8 mouse cellular contexts compared by ENCODE assay signal in the genomic region with DNA sequence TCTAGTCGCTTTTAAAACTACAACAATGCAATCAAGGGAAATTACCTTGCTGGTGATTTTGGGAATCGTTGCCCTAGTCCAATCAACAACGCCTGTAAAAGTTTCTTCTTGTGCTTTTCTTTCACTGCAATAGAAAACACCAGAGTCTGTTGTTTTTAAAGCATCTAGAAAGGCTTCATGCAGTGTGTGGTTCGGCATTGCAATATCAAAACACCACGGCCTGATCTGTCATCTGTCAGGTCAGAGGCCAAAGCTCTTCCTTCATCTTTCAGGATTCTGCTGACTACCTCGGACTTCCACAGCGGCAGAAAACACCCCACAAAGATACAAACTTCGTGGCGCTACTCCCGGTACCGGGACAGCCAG. TPM values are rescaled to one million over a fixed set of nuclear protein-coding genes. Genes with fewer than 3 reads are reported as not detected.
A peak's percentile ranks its signal among the peaks of the same experiment; 100 is the strongest.
DNase-seq lines count a peak whose midpoint lies in the region; ATAC-seq and TF ChIP-seq lines count a peak whose summit lies in the region.

No protein-coding gene starts in this region.

- TF ChIP-seq CTCF in liver, adult 2 months (IDR thresholded peaks at IDR 0.05; ENCODE audit: low read depth, low read length) = no peak

- no peaks in the 10 kb centered on the region for H3K27me3 ChIP-seq in liver, adult 2 months (ENCODE audit: control insufficient read depth, insufficient read depth, low read length)
- no peaks in the 10 kb centered on the region for H3K27me3 ChIP-seq in intestine, embryonic 14.5 days (replicated peaks; ENCODE audit: control insufficient read depth, insufficient read depth, low read length)
- H3K27me3 ChIP-seq in neural tube, embryonic 12.5 days (replicated peaks) = no peaks in the 10 kb centered on the region

- H3K36me3 ChIP-seq in liver, adult 2 months (ENCODE audit: control insufficient read depth, insufficient read depth, low read length) = no peaks in the 10 kb centered on the region; the same call in none of the 2 replicates
- no peaks in the 10 kb centered on the region for H3K36me3 ChIP-seq in intestine, embryonic 14.5 days (ENCODE audit: control insufficient read depth, insufficient read depth, low read length)
- H3K36me3 ChIP-seq in neural tube, embryonic 12.5 days = no peaks in the 10 kb centered on the region

- H3K27ac ChIP-seq in liver, adult 2 months (replicated peaks; ENCODE audit: insufficient read depth, low read depth, low read length) = peak overlapping the region; percentile 71
- H3K27ac ChIP-seq in brown adipose tissue, adult 24 weeks (replicated peaks; ENCODE audit: low read depth, low read length) = peak overlapping the region; percentile 49
- H3K27ac ChIP-seq in intestine, embryonic 14.5 days (ENCODE audit: low read depth) = peak overlapping the region; percentile 98
- H3K27ac ChIP-seq in neural tube, embryonic 12.5 days = peak overlapping the region; percentile 98

- no peak for ATAC-seq in intestine, embryonic 14.5 days (replicated peaks; ENCODE audit: low FRiP score, low TSS enrichment, low read depth)
- no peak for ATAC-seq in neural tube, embryonic 12.5 days (ENCODE audit: low FRiP score, low read depth)

- H3K4me3 ChIP-seq in liver, adult 2 months (ENCODE audit: insufficient read depth, low read depth, low read length) = peak overlapping the region; percentile 91
- peak overlapping the region; percentile 91 for H3K4me3 ChIP-seq in brown adipose tissue, adult 24 weeks (ENCODE audit: insufficient read depth, low read depth, low read length)
- H3K4me3 ChIP-seq in intestine, embryonic 14.5 days (ENCODE audit: low read depth, low read length) = peak overlapping the region; percentile 93
- H3K4me3 ChIP-seq in neural tube, embryonic 12.5 days = peak overlapping the region; percentile 98

- H3K79me2 ChIP-seq in liver, adult 2 months (ENCODE audit: control insufficient read depth, insufficient read depth, low read length) = peaks cover 6% of the 10 kb centered on the region; the same call in 1 of the 2 replicates

- peak overlapping the region; percentile 96 for H3K4me2 ChIP-seq in intestine, embryonic 14.5 days (ENCODE audit: low read length)
- peak overlapping the region; percentile 80 for H3K4me2 ChIP-seq in neural tube, embryonic 12.5 days (replicated peaks)

- no peak for TF ChIP-seq POLR2A in liver, adult 2 months (IDR thresholded peaks at IDR 0.05; ENCODE audit: extremely low read depth, insufficient read depth, low read length)

- 3% methylated on average over 11 of the region's 11 CpGs for WGBS in liver, adult 2 months
- WGBS in intestine, embryonic 14.5 days = 5% methylated on average over 11 of the region's 11 CpGs
- WGBS in neural tube, embryonic 12.5 days = 3% methylated on average over 11 of the region's 11 CpGs

- peaks cover 3% of the 10 kb centered on the region; the same call in 1 of the 2 replicates for H3K4me1 ChIP-seq in liver, adult 2 months (ENCODE audit: control insufficient read depth, insufficient read depth, low read length)
- peaks cover 3% of the 10 kb centered on the region for H3K4me1 ChIP-seq in brown adipose tissue, adult 24 weeks (ENCODE audit: control insufficient read depth, insufficient read depth, insufficient read length, low read length)
- H3K4me1 ChIP-seq in intestine, embryonic 14.5 days (replicated peaks; ENCODE audit: control insufficient read depth, insufficient read depth, low read length) = peaks cover 18% of the 10 kb centered on the region
- peaks cover 19% of the 10 kb centered on the region; the same call in 1 of the 2 replicates for H3K4me1 ChIP-seq in neural tube, embryonic 12.5 days

- peak; percentile 60 for DNase-seq in liver, adult 2 months (ENCODE audit: extremely low read depth, low read depth, low spot score)
- DNase-seq in liver = no peak
- DNase-seq in intestine, embryonic 14.5 days (ENCODE audit: low spot score) = no peak
- no peak for DNase-seq in urinary bladder, postnatal 25 days (ENCODE audit: low spot score)
- DNase-seq in cerebellum, postnatal 4 days (ENCODE audit: low spot score in 2 of 2) = no peak
- no peak for DNase-seq in layer of hippocampus, postnatal 36 days

- H3K9me3 ChIP-seq in intestine, embryonic 14.5 days (ENCODE audit: control insufficient read depth, low read length) = no peaks in the 10 kb centered on the region
- H3K9me3 ChIP-seq in neural tube, embryonic 12.5 days = no peaks in the 10 kb centered on the region

- H3K9ac ChIP-seq in liver, adult 2 months (ENCODE audit: low read depth, low read length) = peak overlapping the region; percentile 96
- peak overlapping the region; percentile 89 for H3K9ac ChIP-seq in intestine, embryonic 14.5 days (ENCODE audit: low read length)
- peak overlapping the region; percentile 91 for H3K9ac ChIP-seq in neural tube, embryonic 12.5 days

RNA-seq across cellular contexts. Expression of a gene that starts 1.2 kb away (rescaled TPM):
- 14.7 and 17.6 TPM in 2 replicates for total RNA-seq in liver, adult 2 months (2014; rRNA removed)
- 10.9 and 11.3 TPM in 2 replicates for polyA plus RNA-seq in liver, adult 2 months (2012; rRNA removed)
- polyA plus RNA-seq in brown adipose tissue, adult 24 weeks (2012; ENCODE audit: insufficient read depth, insufficient read length, missing spikeins) = 15.9 and 21.9 TPM in 2 replicates
- polyA plus RNA-seq in intestine, embryonic 14.5 days (2014; fragmentation: Nextera tagmentation; extraction: Ambion mirVana) = 19.4 and 23.9 TPM in 2 replicates
- polyA plus RNA-seq in neural tube, embryonic 12.5 days (2016; fragmentation: Nextera tagmentation; extraction: Ambion mirVana) = 14.3 and 14.5 TPM in 2 replicates
- 10 to 100 TPM; 49.8 to 54.8 TPM for total RNA-seq in layer of hippocampus, postnatal 36 days (2021)

RNA-seq across cellular contexts. Expression of a gene that starts 27.6 kb away (rescaled TPM):
- total RNA-seq in liver, adult 2 months (2014; rRNA removed) = not detected in 2 replicates
- polyA plus RNA-seq in liver, adult 2 months (2012; rRNA removed) = not detected in 2 replicates
- not detected in 2 replicates for polyA plus RNA-seq in brown adipose tissue, adult 24 weeks (2012; ENCODE audit: insufficient read depth, insufficient read length, missing spikeins)
- not detected in 2 replicates for polyA plus RNA-seq in intestine, embryonic 14.5 days (2014; fragmentation: Nextera tagmentation; extraction: Ambion mirVana)
- not detected in 2 replicates for polyA plus RNA-seq in neural tube, embryonic 12.5 days (2016; fragmentation: Nextera tagmentation; extraction: Ambion mirVana)
- total RNA-seq in layer of hippocampus, postnatal 36 days (2021) = not detected
